Mouse (Mus musculus) right cerebral cortex, postnatal 10 days (tissue): ENCODE measurements around the gene Prpsap1.
"Not testable (repeated sequence)": the region's sequence is repeated elsewhere in the genome, so short reads cannot be mapped to it uniquely, and the experiment has no call there.

Experiments used
- DNase-seq, 2 experiments: peaks; one replicate each; pipeline ENCODE4 v3.0.0; 2021; ENCODE audit warnings: low spot score in 2 of 2

Prpsap1 gene

GRCm38 (mm10) chr11:116515330-116516020, 21.5 kb upstream of the Prpsap1 start:
- no peak for DNase-seq

- no peak for DNase-seq
These were observed 19.6 kb upstream of the Prpsap1 start for GRCm38 (mm10) chr11:116513531-116514038.

DNA sequence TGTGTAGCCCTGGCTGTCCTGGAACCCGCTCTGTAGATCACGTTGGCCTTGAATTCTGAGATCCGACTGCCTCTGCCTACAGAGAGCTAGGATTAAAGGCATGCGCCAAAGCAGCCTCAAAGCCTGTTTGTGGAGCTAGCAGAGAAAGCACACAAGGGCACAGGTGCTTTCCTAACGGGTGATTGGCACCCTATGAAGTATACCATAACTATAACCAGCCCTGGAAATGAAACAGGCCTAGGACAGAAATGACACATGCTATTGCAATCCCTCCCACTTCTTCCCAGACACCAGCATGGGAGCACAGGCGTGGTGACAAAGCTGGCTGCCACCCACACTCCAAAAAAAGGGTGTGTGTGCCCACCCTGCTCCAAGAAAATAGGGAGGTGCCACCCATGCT, 19.0 kb upstream of the Prpsap1 start:
- no peak for DNase-seq

GRCm38 (mm10) chr11:116512154-116512553, 18.2 kb upstream of the Prpsap1 start:
- no peak for DNase-seq

DNA sequence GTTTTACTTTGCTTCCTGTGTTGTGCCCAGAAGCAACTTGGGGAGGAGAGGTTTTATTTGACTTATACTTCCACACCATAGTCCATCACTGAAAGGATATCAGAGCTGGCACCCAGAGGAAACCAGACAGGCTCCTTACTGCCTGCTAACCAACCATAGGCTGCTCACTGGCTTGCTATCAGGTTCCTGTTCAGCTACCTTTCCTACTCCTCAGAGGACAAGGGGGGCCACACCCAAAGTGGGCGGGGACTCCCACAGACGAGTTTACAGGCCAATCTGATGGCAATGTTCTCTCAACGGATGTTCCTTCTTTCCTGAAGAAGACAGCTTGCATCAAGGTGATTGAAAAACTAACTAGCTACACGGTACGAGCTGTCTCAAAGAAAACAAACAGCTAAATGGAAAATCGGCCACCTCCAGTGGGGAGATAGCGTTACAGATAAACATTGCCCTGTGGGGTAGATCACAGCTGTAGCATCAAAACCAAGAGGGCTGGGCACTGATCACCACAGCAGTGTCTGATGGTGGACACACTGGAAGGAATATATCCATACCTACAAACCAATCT, 17.4 kb upstream of the Prpsap1 start:
- DNase-seq, result no peak

DNA sequence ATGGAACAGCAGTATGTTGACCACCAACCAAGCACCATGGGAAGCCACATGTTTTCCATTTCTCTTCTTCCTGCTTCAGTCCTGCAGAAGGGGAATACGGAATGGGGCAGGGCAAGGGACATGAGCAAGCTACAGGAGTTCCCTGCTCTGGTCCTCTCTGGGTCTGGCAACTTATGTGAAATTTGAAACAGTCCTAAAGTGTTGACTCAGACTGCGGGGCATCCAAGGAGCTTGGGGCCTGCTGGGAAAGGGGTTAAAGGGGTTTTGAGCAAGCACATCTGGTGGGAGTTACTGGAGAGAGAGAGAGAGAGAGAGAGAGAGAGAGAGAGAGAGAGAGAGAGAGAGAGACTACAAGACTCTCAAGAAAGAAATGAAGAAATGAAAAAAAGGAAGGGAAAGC, 14.7 kb upstream of the Prpsap1 start:
- DNase-seq, result no peak

GRCm38 (mm10) chr11:116506151-116506875, 12.3 kb upstream of the Prpsap1 start:
- DNase-seq, result no peak

GRCm38 (mm10) chr11:116505573-116505972, 11.6 kb upstream of the Prpsap1 start:
- no peak for DNase-seq

- DNase-seq, result no peak
These were observed 10.5 kb upstream of the Prpsap1 start for GRCm38 (mm10) chr11:116504516-116504915.

- DNase-seq, result no peak
These were observed 7.2 kb upstream of the Prpsap1 start for GRCm38 (mm10) chr11:116501005-116501746.

DNA sequence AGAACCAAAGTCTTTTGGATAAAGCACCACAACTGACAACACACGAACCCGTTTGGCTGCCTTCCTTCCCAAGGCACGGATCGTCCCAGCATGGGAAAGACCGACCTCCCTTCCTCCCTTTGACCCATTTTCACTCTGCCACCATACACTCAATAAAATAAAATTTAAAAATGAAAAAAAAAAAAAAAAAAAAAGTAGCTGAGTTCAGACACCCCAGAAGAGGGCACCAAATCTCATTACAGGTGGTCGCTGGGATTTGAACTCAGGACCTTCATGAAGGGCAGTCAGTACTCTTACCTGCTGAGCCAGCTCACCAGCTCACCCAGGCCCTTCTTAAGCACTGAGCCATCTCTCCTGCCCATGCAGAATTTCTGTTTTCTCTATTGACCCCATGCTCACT, 5.0 kb upstream of the Prpsap1 start:
- no peak for DNase-seq

DNA sequence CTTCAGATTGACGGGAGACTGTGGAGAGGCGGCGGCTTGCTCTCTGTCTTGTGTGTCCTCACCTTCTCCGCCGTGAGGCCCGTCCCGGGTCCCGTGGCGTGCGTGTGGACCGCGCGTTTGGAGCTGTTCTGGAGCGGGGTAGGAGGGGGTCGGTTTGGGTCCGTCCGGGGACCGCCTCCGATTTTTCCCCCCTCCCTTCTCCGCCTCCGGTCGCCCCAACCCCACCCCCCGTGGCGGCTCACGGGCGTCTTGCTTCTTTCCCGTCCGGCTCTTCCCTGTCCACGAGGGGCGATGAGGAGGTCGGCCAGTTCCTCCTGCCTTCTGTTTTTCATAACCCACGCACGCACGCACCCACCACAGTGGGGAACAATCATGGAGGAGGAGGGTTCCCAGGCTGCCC, 4.6 kb upstream of the Prpsap1 start:
- DNase-seq, result no peak

DNA sequence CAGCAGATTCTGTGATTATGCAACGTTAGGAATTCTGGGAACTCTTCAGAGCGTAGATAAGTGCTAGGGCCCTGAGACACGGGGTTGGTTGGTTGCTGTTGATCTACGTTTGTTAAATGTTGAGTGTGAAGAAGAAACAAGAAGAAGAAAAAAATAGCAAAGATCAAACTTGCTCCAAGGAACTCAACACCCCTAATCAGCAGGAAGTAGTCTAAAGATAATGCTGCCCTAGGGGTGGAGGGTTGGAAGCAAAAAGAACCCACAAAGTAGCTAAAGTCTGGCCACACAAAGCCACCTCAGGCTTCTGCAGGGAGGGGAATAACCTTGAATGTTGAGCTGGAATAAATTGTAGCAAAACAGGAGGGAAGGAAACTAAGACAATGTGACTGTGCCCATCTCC, 3.3 kb upstream of the Prpsap1 start:
- DNase-seq, result no peak

- DNase-seq, result peak; percentile 73 to 76
These were observed 622 bp upstream of the Prpsap1 start for GRCm38 (mm10) chr11:116494474-116495174.

- DNase-seq, result no peak
These were observed 811 bp downstream of the Prpsap1 start for GRCm38 (mm10) chr11:116493191-116493590.

DNA sequence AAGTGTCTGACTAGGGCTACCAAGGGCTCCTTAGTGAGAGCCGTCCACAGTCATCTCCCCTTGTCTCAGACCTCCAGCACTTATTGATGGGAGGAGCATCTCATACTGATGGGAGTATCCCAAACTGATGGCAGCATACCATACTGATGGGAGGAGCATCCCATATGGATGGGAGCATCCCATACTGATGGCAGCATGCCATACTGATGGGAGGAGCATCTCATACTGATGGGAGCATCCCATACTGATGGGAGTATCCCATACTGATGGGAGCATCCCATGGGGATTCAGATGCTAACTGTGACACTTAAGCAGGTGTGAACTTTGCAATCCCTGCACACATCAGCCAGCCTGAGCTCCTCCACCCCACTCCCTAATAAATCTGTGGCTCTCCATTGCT, 1.5 kb downstream of the Prpsap1 start:
- not testable (repeated sequence) for DNase-seq

- no peak for DNase-seq
These were observed 2.7 kb downstream of the Prpsap1 start for GRCm38 (mm10) chr11:116491338-116491737.

DNA sequence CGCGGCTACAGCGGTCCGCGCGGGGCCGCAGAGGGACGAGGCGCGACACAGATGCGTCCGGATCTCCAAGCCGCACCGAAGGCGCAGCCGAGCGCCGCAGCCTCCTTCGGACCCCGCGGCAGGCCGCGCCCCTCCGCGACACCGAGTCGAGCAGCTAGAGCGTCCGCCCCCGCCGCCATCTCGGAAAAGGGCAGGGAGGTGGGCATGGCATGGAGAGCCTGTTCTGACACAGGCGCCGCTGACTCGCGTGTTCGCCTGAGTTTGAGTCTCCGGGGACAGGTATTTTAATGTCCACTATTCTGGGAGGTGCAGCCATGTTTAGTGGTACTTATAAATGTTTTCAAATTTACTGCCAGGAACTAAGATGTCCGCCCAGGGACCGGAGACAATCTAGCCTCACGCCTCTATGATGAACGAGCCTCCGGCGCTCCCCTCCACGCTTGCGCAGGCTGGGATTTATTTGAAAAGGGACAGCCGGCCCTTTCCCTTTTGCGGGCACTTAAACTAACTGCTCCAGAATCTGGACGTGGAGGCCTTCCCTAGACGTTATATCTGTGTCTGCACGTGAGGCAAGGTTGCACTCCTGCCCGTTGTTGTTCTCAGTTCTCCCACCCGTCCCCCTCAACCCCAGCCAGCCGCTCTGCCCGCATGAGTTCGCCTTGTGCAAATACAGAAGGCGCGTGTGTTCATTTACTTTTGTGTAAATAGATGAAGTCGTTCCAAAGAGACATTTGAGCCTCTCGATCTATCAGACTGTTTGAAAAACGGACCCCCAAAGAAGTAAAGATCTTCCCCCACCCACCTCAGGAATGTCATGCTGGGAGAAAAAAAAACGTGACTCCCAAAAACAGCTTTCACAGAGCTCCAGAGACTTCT, 3.5 kb downstream of the Prpsap1 start:
- peak; percentile 90 to 93 for DNase-seq

DNA sequence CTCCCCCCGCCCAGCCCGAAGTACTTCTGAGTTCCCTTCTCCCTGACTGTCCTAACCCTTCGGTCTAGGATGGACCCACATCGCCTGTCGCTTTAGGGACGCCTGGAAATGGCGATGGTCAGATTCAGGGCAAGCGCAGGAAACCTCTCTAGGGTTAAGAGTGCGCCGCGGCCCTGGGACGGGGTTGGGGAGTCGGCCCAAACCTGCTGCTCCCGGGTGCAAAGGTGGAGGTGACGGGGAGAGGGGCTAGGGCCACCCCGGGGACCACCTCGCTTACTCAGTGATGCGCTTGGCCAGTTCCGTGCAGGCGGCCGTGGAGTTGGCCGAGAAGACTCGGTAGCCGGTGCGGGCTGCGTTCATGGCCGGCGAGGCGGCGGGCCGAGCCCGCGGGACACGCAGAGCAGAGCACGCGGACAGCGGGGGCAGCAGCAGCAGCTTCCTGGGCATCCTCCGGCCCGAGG, 4.2 kb downstream of the Prpsap1 start:
- DNase-seq, result no peak

DNA sequence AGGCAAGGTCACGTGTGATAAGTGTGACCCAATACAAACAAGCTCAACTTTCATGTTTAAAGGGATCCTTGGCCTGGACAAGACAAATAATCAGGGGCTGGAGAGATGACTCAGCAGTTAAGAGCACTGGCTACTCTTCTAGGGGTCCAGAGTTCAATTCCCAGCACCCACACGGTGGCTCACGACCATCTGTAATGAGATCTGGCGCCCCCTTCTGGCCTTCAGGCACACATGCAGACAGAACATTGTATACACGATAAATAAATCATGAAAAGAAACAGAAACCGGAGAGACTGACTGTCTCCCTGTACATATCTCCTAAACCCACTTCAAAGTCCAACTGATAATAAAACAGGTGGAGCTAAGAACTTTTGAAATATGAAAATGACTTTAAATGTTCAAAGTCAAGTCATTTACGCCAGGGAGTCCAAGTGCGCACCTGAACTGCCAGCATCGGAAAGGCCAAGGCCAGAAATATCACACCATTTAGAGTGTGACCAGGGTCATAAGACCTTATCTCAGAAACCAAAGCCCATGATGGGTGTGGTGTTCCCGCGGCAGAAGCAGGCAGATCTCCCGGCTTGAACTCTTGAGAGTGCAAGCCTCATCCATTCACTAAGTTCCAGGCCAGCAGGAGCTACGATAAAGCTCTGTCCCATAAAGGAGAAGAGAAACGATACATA, 5.2 kb downstream of the Prpsap1 start:
- DNase-seq, result no peak
